Mouse (Mus musculus) embryonic facial prominence, embryonic 13.5 days (tissue): ENCODE data around the gene Ano3. TPM values are rescaled to one million over a fixed set of nuclear protein-coding genes. Genes with fewer than 3 reads are reported as not detected.

Experiments
- ATAC-seq: fragments of 200-750 bp; cut with Nextera tagmentation; 2 replicates; pipeline ENCODE4 v1.8.0; 2017; ENCODE audit warnings: low read depth; ENCODE audit not compliant: insufficient number of reproducible peaks, insufficient read depth, low FRiP score, low TSS enrichment
- H3K27ac ChIP-seq: fragments of 300-500 bp; sonication (generic); 2 replicates; pipeline ENCODE4 v1.5.1; 2015; ENCODE audit warnings: moderate library complexity, mild to moderate bottlenecking, inconsistent platforms
- H3K27me3 ChIP-seq: fragments of 300-500 bp; sonication (generic); 2 replicates; pipeline ENCODE4 v1.6.1; 2015; ENCODE audit warnings: mild to moderate bottlenecking, inconsistent platforms
- H3K36me3 ChIP-seq: fragments of 300-500 bp; sonication (generic); 2 replicates; pipeline ENCODE4 v1.6.1; 2015; ENCODE audit warnings: mild to moderate bottlenecking, inconsistent platforms
- H3K4me1 ChIP-seq: fragments of 300-500 bp; sonication (generic); 2 replicates; pipeline ENCODE4 v1.6.1; 2015; ENCODE audit warnings: inconsistent platforms
- H3K4me2 ChIP-seq: fragments of 300-500 bp; sonication (generic); 2 replicates; pipeline ENCODE4 v1.6.1; 2015; ENCODE audit warnings: moderate library complexity, mild to moderate bottlenecking, inconsistent platforms
- H3K4me3 ChIP-seq: fragments of 300-500 bp; sonication (generic); 2 replicates; pipeline ENCODE4 v1.5.1; 2015; ENCODE audit warnings: mild to moderate bottlenecking, inconsistent platforms
- H3K9ac ChIP-seq: fragments of 300-500 bp; sonication (generic); 2 replicates; pipeline ENCODE4 v1.6.1; 2015; ENCODE audit warnings: mild to moderate bottlenecking, inconsistent platforms
- H3K9me3 ChIP-seq: fragments of 300-500 bp; sonication (generic); 2 replicates; pipeline ENCODE4 v1.6.1; 2016; ENCODE audit warnings: inconsistent platforms
- WGBS: fragments of 180-500 bp; shearing (Covaris S2); methylation state at CpG from one replicate; pipeline ENCODE4 v1.1.7; 2015; ENCODE audit warnings: mixed read lengths; 5-methylcytosine and 5-hydroxymethylcytosine counted together
- polyA plus RNA-seq: library from polyadenylated mRNA; unstranded; fragments of >200 nt; fragmentation: Nextera tagmentation; extraction: Ambion mirVana; gene quantifications from 2 replicates; pipeline ENCODE4 v1.2.1, GENCODE M21; 2015

The Ano3 gene
- polyA plus RNA-seq, 1 experiment from 2014 or later = 0.14 TPM

DNA sequence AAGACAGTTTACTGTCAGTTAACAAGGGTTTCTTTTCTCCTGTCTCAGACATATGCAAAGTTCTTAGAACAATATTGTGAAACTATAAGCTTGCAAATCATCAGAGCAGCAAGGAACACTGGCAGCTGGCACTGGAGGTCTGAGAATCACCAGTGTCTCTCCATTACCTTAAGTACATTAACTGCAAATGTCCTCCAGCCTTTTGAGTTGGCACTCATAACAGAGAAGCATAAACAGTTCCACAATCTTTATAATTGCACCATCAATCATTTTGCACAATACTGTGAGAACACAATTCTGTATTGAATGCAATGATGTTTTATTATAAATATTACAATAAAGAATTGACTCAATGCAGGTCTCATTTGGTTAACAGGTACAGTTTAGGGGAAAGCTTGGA, 15.0 kb downstream of the Ano3 start:
- ATAC-seq = no peak
- Histone ChIP-seq H3K4me1 (no peaks in the 10 kb centered on the region), H3K36me3 (no peaks in the 10 kb centered on the region), H3K9me3 (no peaks in the 10 kb centered on the region), H3K27ac (no peak overlapping the region), H3K9ac (no peak overlapping the region), H3K4me3 (no peak overlapping the region), H3K4me2 (no peak overlapping the region), H3K27me3 (no peaks in the 10 kb centered on the region)

GRCm38 (mm10) chr2:110929126-110929525, 21.6 kb downstream of the Ano3 start:
- Histone ChIP-seq H3K4me1 (no peaks in the 10 kb centered on the region), H3K9me3 (no peaks in the 10 kb centered on the region), H3K27ac (no peak overlapping the region), H3K4me3 (no peak overlapping the region), H3K36me3 (no peaks in the 10 kb centered on the region), H3K27me3 (no peaks in the 10 kb centered on the region), H3K4me2 (no peak overlapping the region), H3K9ac (no peak overlapping the region)
- no peak for ATAC-seq

GRCm38 (mm10) chr2:110909506-110909905, 41.2 kb downstream of the Ano3 start:
- Histone ChIP-seq H3K4me1 (no peaks in the 10 kb centered on the region), H3K9ac (no peak overlapping the region), H3K27me3 (no peaks in the 10 kb centered on the region), H3K9me3 (no peaks in the 10 kb centered on the region), H3K4me3 (no peak overlapping the region), H3K4me2 (no peak overlapping the region), H3K27ac (no peak overlapping the region), H3K36me3 (no peaks in the 10 kb centered on the region)
- WGBS = 60% methylated on average over 2 of the region's 2 CpGs
- no peak for ATAC-seq

DNA sequence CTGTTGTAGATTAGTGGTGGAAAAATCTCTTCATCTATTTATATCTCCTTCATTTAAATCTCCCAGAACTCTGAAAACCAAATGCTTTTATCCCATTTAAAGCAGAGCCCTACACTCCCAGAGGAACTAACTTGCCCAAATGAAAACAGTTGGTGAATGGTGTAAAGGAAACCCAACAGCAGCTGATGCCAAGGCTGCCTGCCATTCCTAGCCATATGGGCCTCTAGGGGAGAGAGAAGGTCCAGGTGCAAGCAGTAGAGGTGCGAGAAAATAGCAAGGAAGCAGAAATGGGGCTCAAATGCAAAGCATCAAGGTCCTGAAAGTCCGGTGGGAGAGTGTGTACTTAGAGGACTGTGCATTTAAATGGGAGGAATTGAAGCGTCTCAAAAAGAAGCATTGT, 44.2 kb downstream of the Ano3 start:
- Histone ChIP-seq H3K27me3 (no peaks in the 10 kb centered on the region), H3K4me2 (no peak overlapping the region), H3K9ac (no peak overlapping the region), H3K4me1 (no peaks in the 10 kb centered on the region), H3K36me3 (no peaks in the 10 kb centered on the region), H3K9me3 (no peaks in the 10 kb centered on the region), H3K4me3 (no peak overlapping the region), H3K27ac (no peak overlapping the region)
- 54% methylated on average over 3 of the region's 3 CpGs for WGBS
- no peak for ATAC-seq

GRCm38 (mm10) chr2:110896477-110897270, 54.0 kb downstream of the Ano3 start:
- no peaks in the 10 kb centered on the region for H3K4me1 ChIP-seq

GRCm38 (mm10) chr2:110871650-110872049, 79.1 kb downstream of the Ano3 start:
- no peak overlapping the region for H3K4me3 ChIP-seq
- no peaks in the 10 kb centered on the region for H3K27me3 ChIP-seq
- no peak overlapping the region for H3K4me2 ChIP-seq
- WGBS = 78% methylated on average over 4 of the region's 4 CpGs
- H3K4me1 ChIP-seq = no peaks in the 10 kb centered on the region
- H3K9me3 ChIP-seq = no peaks in the 10 kb centered on the region
- no peak overlapping the region for H3K9ac ChIP-seq
- no peak overlapping the region for H3K27ac ChIP-seq
- H3K36me3 ChIP-seq = no peaks in the 10 kb centered on the region
- ATAC-seq = no peak

More at GRCm38 (mm10) chr2:110896477-110897270, 54.0 kb downstream of the Ano3 start:
- ATAC-seq = no peak
- Histone ChIP-seq H3K4me3 (no peak overlapping the region), H3K27me3 (no peaks in the 10 kb centered on the region), H3K9ac (no peak overlapping the region), H3K9me3 (no peaks in the 10 kb centered on the region), H3K36me3 (no peaks in the 10 kb centered on the region), H3K4me2 (no peak overlapping the region), H3K27ac (no peak overlapping the region)
- 82% methylated on average over 2 of the region's 2 CpGs for WGBS

DNA sequence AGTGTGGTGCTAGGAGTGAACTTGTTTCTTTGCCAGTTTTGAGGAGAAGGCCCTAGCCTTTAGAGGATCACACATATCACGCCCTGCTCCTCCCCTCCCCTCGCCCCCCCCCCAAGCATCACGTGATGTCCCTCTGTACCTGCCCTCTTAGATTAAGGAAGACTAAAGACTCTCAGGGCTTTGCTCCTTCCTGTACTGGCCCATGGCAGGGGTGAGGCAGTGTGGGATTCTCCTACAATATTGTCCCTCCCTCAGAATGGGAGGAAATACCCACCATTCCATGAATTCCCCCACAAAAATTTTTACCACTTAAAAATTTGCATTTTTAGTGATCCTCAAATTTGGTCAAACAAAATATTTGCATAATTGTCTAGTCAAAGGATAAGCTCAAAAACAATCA, 85.1 kb downstream of the Ano3 start:
- 63% methylated on average over 3 of the region's 3 CpGs for WGBS
- ATAC-seq = no peak
- H3K4me3 ChIP-seq = no peak overlapping the region
- no peaks in the 10 kb centered on the region for H3K9me3 ChIP-seq
- H3K4me2 ChIP-seq = no peak overlapping the region
- H3K27ac ChIP-seq = no peak overlapping the region
- no peaks in the 10 kb centered on the region for H3K36me3 ChIP-seq
- no peaks in the 10 kb centered on the region for H3K4me1 ChIP-seq
- H3K9ac ChIP-seq = no peak overlapping the region
- no peaks in the 10 kb centered on the region for H3K27me3 ChIP-seq

DNA sequence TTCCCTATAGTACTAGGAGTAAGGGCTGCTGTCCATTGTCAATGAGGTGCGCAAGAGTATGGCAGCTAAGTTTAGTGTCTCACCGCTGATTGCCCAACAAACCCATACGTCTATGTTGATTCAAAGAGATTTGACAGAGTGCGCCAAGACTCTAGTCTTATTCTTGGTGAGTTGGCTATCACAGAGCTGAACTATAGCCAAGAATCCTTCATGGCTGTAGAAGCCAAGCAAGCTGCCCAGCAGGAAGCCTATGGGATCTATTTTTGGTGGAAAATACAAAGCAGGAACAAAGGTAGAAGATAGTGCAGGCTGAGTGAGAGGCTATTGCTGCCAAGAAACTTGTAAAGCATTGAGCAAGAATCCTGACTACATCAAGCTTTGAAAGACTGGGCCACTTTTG, 87.3 kb downstream of the Ano3 start:
- Histone ChIP-seq H3K9me3 (no peaks in the 10 kb centered on the region), H3K9ac (no peak overlapping the region), H3K4me1 (no peaks in the 10 kb centered on the region), H3K27ac (no peak overlapping the region), H3K27me3 (no peaks in the 10 kb centered on the region), H3K4me3 (no peak overlapping the region), H3K4me2 (no peak overlapping the region), H3K36me3 (no peaks in the 10 kb centered on the region)
- no peak for ATAC-seq
- 94% methylated on average over 4 of the region's 4 CpGs for WGBS

GRCm38 (mm10) chr2:110839559-110840243, 111.0 kb downstream of the Ano3 start:
- Histone ChIP-seq H3K4me2 (no peak overlapping the region), H3K9me3 (no peaks in the 10 kb centered on the region), H3K27me3 (no peaks in the 10 kb centered on the region), H3K4me1 (no peaks in the 10 kb centered on the region), H3K9ac (no peak overlapping the region), H3K27ac (no peak overlapping the region), H3K36me3 (no peaks in the 10 kb centered on the region), H3K4me3 (no peak overlapping the region)
- WGBS = 50% methylated on average over 7 of the region's 7 CpGs
- ATAC-seq = no peak

DNA sequence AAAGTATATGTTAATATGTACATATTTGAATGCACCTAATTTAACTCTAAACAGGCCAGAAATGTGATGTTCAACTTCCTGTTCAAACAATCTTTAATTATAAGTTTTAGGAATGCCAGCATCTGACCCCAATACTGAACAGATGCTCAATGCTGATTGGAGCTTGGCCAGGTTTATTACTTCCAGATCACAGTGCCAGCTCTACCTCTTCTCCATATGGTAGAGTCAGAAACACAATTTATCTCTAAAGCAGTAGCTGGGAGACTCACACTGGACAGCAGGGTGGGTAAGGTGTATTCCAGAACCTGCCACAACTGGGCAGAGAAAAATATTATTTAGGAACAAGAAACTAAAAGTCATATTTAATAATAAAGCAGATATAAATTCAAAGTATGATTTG, 134.5 kb downstream of the Ano3 start:
- ATAC-seq = no peak

GRCm38 (mm10) chr2:110814964-110815363, 135.8 kb downstream of the Ano3 start:
- Histone ChIP-seq H3K27ac (no peak overlapping the region), H3K36me3 (no peaks in the 10 kb centered on the region), H3K4me2 (no peak overlapping the region), H3K9me3 (no peaks in the 10 kb centered on the region), H3K27me3 (no peaks in the 10 kb centered on the region), H3K4me3 (no peak overlapping the region), H3K9ac (no peak overlapping the region), H3K4me1 (no peaks in the 10 kb centered on the region)
- no peak for ATAC-seq
- 86% methylated on average over 1 of the region's 1 CpGs for WGBS

More for the DNA sequence above, 134.5 kb downstream of the Ano3 start:
- no peaks in the 10 kb centered on the region for H3K27me3 ChIP-seq
- no peaks in the 10 kb centered on the region for H3K36me3 ChIP-seq
- H3K4me2 ChIP-seq = no peak overlapping the region
- H3K9ac ChIP-seq = no peak overlapping the region
- H3K27ac ChIP-seq = no peak overlapping the region
- no peaks in the 10 kb centered on the region for H3K4me1 ChIP-seq
- H3K4me3 ChIP-seq = no peak overlapping the region
- no peaks in the 10 kb centered on the region for H3K9me3 ChIP-seq
